Mouse (Mus musculus) B cell, adult (primary cell): Measurements from ENCODE around the gene Gsg1l. TPM values are rescaled to one million over a fixed set of nuclear protein-coding genes. Genes with fewer than 3 reads are reported as not detected.

Source experiments
- total RNA-seq: library from RNA; stranded (reverse); gene quantifications from 4 replicates; pipeline ENCODE4 v1.2.4, GENCODE M21; 2023; ENCODE audit not compliant: inconsistent age

The Gsg1l gene
- 0.21 to 0.57 TPM (median 0.32 TPM) in 3 of 4 replicates, not detected in the other for total RNA-seq

GRCm38 (mm10) chr7:126082286-126082741, at the start of gene Gsg1l:
TSS of gene Gsg1l (minus strand) at chr7:126082411.

Other genes starting within 250 kb of the Gsg1l start
- gene Xpo6, start 118.1 kb upstream of the Gsg1l start, total RNA-seq, result 171 to 193 TPM (median 183 TPM) in 4 replicates
- 163 to 184 TPM (median 180 TPM) in 4 replicates for gene Sbk1, start 190.2 kb upstream of the Gsg1l start, total RNA-seq